Mouse (Mus musculus) hindbrain, embryonic 12.5 days (tissue): ENCODE measurements around the gene Lat2. TPM values are rescaled to one million over a fixed set of nuclear protein-coding genes. Genes with fewer than 3 reads are reported as not detected.

ENCODE experiments used
- ATAC-seq: fragments of 200-750 bp; cut with Nextera tagmentation; 2 replicates; pipeline ENCODE4 v1.8.0; 2017; ENCODE audit warnings: moderate TSS enrichment; ENCODE audit not compliant: low FRiP score
- H3K27ac ChIP-seq: fragments of 300-500 bp; sonication (generic); 2 replicates; pipeline ENCODE4 v1.5.1; 2016; ENCODE audit warnings: mild to moderate bottlenecking
- H3K27me3 ChIP-seq: fragments of 300-500 bp; sonication (generic); 2 replicates; pipeline ENCODE4 v1.6.1; 2016; ENCODE audit warnings: mild to moderate bottlenecking
- H3K36me3 ChIP-seq: fragments of 300-500 bp; sonication (generic); 2 replicates; pipeline ENCODE4 v1.6.1; 2016; ENCODE audit warnings: mild to moderate bottlenecking
- H3K4me1 ChIP-seq: fragments of 300-500 bp; sonication (generic); 2 replicates; pipeline ENCODE4 v1.6.1; 2016
- H3K4me2 ChIP-seq: fragments of 300-500 bp; sonication (generic); replicated peaks from 2 replicates; pipeline ENCODE4 v1.6.1; 2016; ENCODE audit warnings: mild to moderate bottlenecking
- H3K4me3 ChIP-seq: fragments of 300-500 bp; sonication (generic); 2 replicates; pipeline ENCODE4 v1.5.1; 2016; ENCODE audit warnings: mild to moderate bottlenecking
- H3K9ac ChIP-seq: fragments of 300-500 bp; sonication (generic); 2 replicates; pipeline ENCODE4 v1.6.1; 2016; ENCODE audit warnings: mild to moderate bottlenecking, moderate library complexity
- H3K9me3 ChIP-seq: fragments of 300-500 bp; sonication (generic); replicated peaks from 2 replicates; pipeline ENCODE4 v1.6.1; 2016; ENCODE audit warnings: mild to moderate bottlenecking
- WGBS: fragments of 180-500 bp; shearing (Covaris S2); methylation state at CpG from one replicate; pipeline ENCODE4 v1.1.7; 2016; 5-methylcytosine and 5-hydroxymethylcytosine counted together
- microRNA-seq: library from miRNA; unstranded; fragments of <30 nt; microRNA quantifications from one replicate; pipeline ENCODE4, GENCODE M21; 2017
- polyA plus RNA-seq: library from polyadenylated mRNA; unstranded; fragments of >200 nt; fragmentation: Nextera tagmentation; extraction: Ambion mirVana; gene quantifications from 2 replicates; pipeline ENCODE4 v1.2.1, GENCODE M21; 2016

Lat2 gene
- polyA plus RNA-seq, 1 experiment from 2014 or later = 5.2 TPM

DNA sequence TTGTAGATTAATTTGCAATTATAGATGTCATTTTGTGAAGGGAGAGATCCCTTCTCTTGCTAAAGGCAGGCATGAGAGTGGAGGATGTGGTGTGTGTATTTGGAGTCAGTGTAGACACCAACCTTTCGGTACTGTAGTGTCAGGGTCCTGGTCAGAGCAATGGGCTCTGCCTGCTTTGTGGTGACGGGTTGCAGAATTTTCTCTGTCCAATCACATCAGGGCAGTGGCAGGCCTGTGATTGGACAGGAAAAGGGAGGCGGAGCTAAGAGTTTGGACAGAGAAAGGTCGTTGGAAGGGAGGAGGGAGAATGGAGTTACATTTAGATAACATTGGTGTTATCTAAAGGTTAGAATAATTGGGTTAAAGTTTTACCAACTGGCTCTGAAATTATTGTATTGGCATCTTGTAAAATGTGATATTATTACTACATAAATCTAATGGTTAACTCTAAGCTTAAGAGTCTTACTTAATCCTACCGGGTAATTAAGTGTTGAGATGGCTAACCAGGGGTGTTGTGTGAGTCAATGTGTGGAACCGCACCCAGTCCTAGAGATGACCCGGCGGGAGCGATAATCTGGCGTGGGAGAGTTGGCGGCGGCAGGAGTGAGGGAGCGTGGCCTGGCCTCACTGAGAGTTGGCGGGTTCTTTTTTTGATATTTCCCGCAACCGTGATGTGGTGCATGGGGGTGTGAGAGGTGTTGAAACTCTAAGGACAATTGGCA lies 54.2 kb downstream of the Lat2 start:
- Histone ChIP-seq H3K4me1 (peaks cover 6% of the 10 kb centered on the region), H3K36me3 (no peaks in the 10 kb centered on the region), H3K4me3 (no peak overlapping the region), H3K27ac (no peak overlapping the region), H3K27me3 (no peaks in the 10 kb centered on the region), H3K9me3 (no peaks in the 10 kb centered on the region), H3K4me2 (no peak overlapping the region), H3K9ac (no peak overlapping the region)
- no peak for ATAC-seq
- WGBS = 81% methylated on average over 16 of the region's 16 CpGs

DNA sequence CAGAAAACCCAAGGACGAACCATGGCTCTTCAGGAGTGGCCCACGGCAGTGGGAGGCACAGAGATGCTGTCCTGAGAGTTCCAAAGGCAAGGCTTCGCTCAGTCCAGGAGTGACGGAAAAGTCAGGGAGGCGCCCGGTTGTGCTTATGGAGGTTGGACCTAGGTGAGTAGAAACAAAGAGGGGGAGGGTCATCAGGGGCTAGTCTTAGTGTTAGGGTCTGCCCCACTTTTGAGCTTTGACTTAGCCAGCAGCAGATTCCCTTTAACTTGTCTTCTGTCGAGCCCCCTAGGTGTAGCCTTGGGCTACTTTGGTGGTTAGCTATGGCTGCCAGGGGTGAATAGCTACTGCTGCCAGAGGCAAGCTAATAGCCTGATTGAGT lies 54.8 kb downstream of the Lat2 start, which contains the start of gene Syna:
Gene Syna, minus strand, starts transcription at position 101 of the 379 bp plus-strand sequence.
- no peaks in the 10 kb centered on the region for H3K27me3 ChIP-seq
- H3K27ac ChIP-seq = no peak within 1 kb of the TSS
- H3K9ac ChIP-seq = no peak within 1 kb of the TSS
- H3K4me3 ChIP-seq = no peak within 1 kb of the TSS
- H3K9me3 ChIP-seq = no peaks in the 10 kb centered on the region
- H3K4me2 ChIP-seq = no peak within 1 kb of the TSS
- no peaks in the 10 kb centered on the region for H3K36me3 ChIP-seq
- ATAC-seq = no peak
- WGBS = 91% methylated on average over 7 of the region's 7 CpGs
- H3K4me1 ChIP-seq = peaks cover 11% of the 10 kb centered on the region

DNA sequence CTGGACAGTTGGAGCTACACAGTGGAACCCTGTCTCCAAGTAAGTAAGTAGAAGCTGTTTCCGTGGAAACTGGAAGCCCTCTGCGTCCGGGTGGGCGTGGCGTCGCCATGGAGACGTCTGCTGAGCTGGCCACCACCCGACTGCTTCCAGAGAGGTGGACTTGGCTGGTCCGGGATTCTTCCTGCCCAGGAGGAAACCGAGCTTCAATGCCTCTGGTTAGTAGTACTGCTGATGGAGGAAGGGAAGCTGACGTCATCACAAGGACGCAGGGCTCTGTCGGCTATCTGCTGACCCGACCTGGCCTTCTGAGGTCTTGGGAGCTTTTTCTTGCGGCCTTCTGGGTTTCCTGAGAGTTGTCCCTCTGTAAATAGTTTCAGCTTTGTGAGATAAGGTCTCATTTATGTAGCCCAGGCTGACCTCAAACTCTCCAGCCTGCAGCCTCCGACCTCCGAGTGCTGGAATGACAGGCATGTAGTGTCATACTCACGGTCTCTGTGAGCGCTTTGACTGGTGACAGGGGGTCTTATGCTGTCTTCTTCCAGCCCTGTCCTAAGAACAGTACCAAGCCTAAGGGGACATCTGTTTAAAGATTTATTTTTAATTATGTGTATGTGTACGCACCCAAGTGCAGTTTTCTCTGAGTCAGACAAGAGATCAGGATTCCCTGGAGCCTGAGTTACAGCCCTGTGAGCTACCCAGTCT lies 59.2 kb downstream of the Lat2 start:
- H3K36me3 ChIP-seq = no peaks in the 10 kb centered on the region
- 0 out of 2 replicates have a peak overlapping the region, but pooled peaks have one; percentile 5 for H3K4me3 ChIP-seq
- H3K9ac ChIP-seq = 0 out of 2 replicates have a peak overlapping the region, but pooled peaks have one; percentile 20
- 15% methylated on average over 20 of the region's 20 CpGs for WGBS
- H3K27ac ChIP-seq = peak overlapping the region; percentile 50
- H3K4me1 ChIP-seq = peaks cover 23% of the 10 kb centered on the region
- H3K9me3 ChIP-seq = no peaks in the 10 kb centered on the region
- H3K27me3 ChIP-seq = no peaks in the 10 kb centered on the region
- H3K4me2 ChIP-seq = peak overlapping the region; percentile 43
- no peak for ATAC-seq

DNA sequence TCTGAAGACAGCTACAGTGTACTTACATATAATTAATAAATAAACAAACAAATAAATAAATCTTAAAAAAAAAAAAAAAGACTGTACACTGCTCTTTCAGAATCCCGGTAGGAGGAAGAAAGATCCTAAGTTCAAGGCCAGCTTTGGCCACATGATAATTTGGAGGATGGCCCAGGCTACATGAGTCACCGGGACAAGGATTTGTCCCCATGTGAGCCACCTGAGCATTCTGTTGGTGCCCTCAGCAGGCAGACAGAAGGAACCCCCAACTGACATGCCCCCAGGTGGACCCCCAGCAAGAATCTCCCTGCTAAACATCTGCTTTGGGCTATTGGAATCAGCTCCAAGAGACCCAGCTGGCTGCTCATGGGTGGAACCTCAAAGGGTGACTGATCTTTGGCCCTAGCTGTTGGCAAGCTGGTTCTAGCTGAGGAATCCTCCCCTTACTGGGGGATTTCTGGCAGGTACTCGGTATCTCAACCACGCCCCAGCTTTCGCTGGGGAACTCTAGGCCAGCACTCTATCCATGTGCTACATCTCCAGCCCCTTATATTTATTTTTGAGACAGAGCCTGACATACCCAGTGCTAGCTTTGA lies 60.8 kb downstream of the Lat2 start:
- Histone ChIP-seq H3K9ac (no peak overlapping the region), H3K4me2 (no peak overlapping the region), H3K9me3 (no peaks in the 10 kb centered on the region), H3K4me1 (peaks cover 37% of the 10 kb centered on the region), H3K4me3 (no peak overlapping the region), H3K27me3 (no peaks in the 10 kb centered on the region), H3K27ac (no peak overlapping the region), H3K36me3 (no peaks in the 10 kb centered on the region)
- 86% methylated on average over 5 of the region's 5 CpGs for WGBS
- ATAC-seq = no peak

DNA sequence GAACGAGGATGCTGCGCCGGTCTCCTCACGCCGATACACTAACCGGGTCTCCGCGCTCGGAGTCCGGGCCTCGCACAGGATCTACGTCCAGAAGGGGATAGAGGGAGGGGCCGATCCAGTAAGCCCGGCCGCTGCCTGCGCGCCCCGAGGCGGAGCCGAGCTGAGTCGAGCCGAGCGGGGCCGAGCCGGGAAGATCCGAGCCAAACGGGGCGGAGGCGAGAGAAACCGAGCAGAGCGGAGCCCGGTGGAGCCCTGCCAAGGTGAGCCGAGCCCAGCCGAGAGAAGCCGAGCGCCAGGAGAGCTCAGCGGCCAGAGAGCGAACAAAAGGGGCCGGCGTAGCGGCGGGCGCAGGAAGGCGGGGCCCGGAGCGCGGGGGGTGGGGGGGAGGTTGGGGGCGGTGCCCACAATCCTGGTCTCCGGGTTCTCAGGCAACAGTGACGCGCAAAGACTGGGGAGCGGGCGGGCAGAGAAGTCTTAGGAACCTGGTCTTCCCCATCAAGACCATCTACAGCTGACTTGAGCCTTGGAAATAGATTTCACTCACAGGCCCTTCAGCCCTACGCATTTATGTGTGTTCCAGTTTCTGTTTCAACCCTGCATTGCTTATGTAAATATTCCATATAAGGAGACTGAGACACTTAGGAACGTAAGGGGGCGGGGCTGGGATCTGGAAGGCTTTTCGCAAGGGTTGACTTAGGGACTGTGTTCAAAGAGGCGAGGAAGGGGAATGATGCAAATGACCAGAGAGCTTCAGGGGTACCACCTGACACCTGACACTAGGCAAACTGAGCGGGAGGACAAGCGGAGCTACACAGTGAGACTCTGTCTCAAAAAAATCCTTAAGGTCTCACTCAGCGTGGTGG lies 62.5 kb downstream of the Lat2 start, which contains the start of gene Clip2:
Gene Clip2, minus strand, starts transcription at position 325 of the 863 bp plus-strand sequence.
- ATAC-seq = peak; percentile 90
- no peaks in the 10 kb centered on the region for H3K9me3 ChIP-seq
- peak within 1 kb of the TSS; percentile 92 for H3K4me2 ChIP-seq
- H3K9ac ChIP-seq = peak within 1 kb of the TSS; percentile 94
- peaks cover 53% of the 10 kb centered on the region for H3K4me1 ChIP-seq
- H3K4me3 ChIP-seq = peak within 1 kb of the TSS; percentile 64
- no peaks in the 10 kb centered on the region for H3K36me3 ChIP-seq
- under 1% methylated on average over 61 of the region's 61 CpGs for WGBS
- no peaks in the 10 kb centered on the region for H3K27me3 ChIP-seq
- peak within 1 kb of the TSS; percentile 98 for H3K27ac ChIP-seq

DNA sequence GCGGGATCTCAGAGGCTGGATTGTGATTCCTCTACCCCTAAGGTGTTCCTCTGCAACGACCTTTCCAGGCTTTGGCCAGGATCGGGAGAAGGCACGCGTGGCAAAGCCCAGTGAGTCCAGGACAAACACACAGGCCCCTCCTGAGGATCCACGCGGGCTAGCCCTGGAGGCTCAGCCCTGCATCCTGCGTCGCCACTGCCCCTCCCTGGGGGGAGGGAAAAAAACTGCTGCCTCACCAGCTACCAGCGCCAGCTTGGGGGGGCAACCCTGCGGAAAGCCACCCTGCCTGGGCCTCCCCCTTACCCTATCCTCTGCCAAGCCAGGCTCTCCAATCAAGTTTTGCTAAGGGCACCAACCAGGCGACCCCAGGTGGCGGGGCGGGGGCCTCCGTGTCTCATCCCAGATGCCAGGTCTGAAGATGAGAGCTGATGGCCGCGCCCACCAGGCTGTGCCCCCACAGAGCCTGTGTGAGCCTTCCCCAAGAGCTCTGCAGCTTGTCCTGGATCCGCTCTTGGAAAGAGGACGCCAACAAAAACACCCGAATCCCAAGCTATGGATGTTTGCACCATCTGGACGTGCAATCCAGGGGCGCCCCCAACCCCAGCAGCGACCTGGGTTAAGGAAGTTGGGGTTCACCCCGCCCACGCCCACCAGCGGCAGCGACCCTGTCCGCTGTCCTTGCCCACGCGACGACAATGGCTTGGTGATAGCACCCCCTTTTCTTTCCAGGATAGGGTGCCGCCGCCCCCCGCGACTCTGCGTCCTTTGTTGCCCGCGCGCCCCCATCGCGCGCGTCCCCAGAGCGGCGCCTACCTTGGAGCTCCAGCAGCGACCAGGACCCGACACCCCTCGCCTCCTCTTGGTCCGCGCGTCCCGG lies 63.4 kb downstream of the Lat2 start:
- peak overlapping the region; percentile 98 for H3K27ac ChIP-seq
- H3K4me2 ChIP-seq = peak overlapping the region; percentile 92
- peaks cover 58% of the 10 kb centered on the region for H3K4me1 ChIP-seq
- peak; percentile 44 for ATAC-seq
- H3K9me3 ChIP-seq = no peaks in the 10 kb centered on the region
- H3K36me3 ChIP-seq = no peaks in the 10 kb centered on the region
- H3K9ac ChIP-seq = peak overlapping the region; percentile 94
- WGBS = 2% methylated on average over 51 of the region's 52 CpGs
- peak overlapping the region; percentile 64 for H3K4me3 ChIP-seq
- no peaks in the 10 kb centered on the region for H3K27me3 ChIP-seq

DNA sequence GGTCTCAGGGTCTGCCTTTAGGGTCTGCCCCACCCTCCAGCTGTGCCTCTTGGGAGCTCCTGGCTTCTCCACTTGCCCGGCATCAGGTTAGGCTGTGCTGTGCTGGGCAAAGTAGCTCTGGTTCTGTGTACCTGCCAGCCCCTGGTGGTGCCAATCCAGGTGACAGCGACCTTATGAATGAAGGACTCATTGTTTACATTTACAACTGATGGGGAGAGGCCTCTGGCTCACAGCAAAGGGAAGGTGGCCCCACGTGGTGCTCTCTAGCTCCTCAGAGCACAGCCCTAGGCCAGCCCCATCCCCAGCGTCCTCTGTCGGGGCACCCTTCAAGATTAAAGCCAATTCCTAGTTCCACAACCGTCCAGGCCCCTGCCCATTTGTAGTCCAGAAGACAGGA lies 64.0 kb downstream of the Lat2 start:
- no peaks in the 10 kb centered on the region for H3K27me3 ChIP-seq
- no peak for ATAC-seq
- H3K4me2 ChIP-seq = peak overlapping the region; percentile 92
- peak overlapping the region; percentile 98 for H3K27ac ChIP-seq
- H3K9me3 ChIP-seq = no peaks in the 10 kb centered on the region
- H3K4me1 ChIP-seq = peaks cover 60% of the 10 kb centered on the region
- no peaks in the 10 kb centered on the region for H3K36me3 ChIP-seq
- H3K9ac ChIP-seq = peak overlapping the region; percentile 94
- peak overlapping the region; percentile 64 for H3K4me3 ChIP-seq
- 14% methylated on average over 6 of the region's 6 CpGs for whole genome bisulfite sequencing

Small RNA genes lying within 50 kb of the gene (microRNA-seq; reads per million reads assigned to microRNA genes)
- gene Mir7228 = not detected

Other genes starting within 250 kb of the Lat2 start
- 95.9 and 99.9 TPM in 2 replicates for gene Gtf2ird1, start 158.3 kb downstream of the Lat2 start, polyA plus RNA-seq
- gene Clip2, start 62.6 kb downstream of the Lat2 start, polyA plus RNA-seq = 12.6 and 13.0 TPM in 2 replicates
- 0.18 and 0.23 TPM in 2 replicates for gene Syna, start 54.9 kb downstream of the Lat2 start, polyA plus RNA-seq
- gene Rfc2, start 33.7 kb downstream of the Lat2 start, polyA plus RNA-seq = 226 and 228 TPM in 2 replicates
- gene Eif4h, start 24.5 kb upstream of the Lat2 start, polyA plus RNA-seq = 397 and 418 TPM in 2 replicates
- gene Limk1, start 73.6 kb upstream of the Lat2 start, polyA plus RNA-seq = 19.5 and 20.9 TPM in 2 replicates
- 7.2 and 10.1 TPM in 2 replicates for gene Eln, start 132.3 kb upstream of the Lat2 start, polyA plus RNA-seq